Mouse (Mus musculus) erythroblast, embryonic 14.5 days (primary cell): ENCODE measurements around the gene Adcy7.

Source experiments
- GATA1 ChIP-seq: IDR thresholded peaks from 2 replicates; pipeline ENCODE4 v1.6.1; 2012; ENCODE audit warnings: low read length, inconsistent platforms, mixed read lengths
- TAL1 ChIP-seq: IDR thresholded peaks from 3 replicates; pipeline ENCODE4 v1.6.1; 2012; ENCODE audit warnings: low read length, inconsistent platforms, mixed read lengths

DNA sequence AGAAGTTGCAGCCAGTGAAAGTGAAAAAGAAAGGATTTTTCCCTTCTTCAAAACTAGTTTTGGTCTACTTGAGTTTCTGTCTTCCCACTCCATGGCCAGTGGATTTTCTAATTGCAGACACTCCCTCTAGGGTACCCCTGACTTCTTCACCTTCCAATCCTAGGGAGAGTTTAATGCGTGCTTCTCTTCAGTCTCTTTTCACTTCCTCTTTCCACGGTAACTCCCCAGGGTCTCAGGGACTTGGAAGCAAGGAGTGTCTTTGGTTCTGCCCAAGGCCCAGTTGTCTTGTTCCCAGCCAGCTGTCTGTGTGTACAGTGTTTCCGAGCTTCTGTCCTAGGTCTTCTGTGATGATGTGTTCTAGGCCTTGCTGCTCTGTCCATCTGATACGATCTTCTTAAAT is 30.3 kb upstream of the Adcy7 start:
- no peak for TF ChIP-seq TAL1
- TF ChIP-seq GATA1, result no peak
